Mouse (Mus musculus) retina, embryonic 14.5 days (tissue): Measurements from ENCODE around the gene 6430531B16Rik.
A peak's percentile ranks its signal among the peaks of the same experiment; 100 is the strongest.

Experiments
- DNase-seq: peaks from one replicate; pipeline ENCODE4 v3.0.0-alpha.2; 2015; ENCODE audit warnings: low spot score

The 6430531B16Rik gene

DNA sequence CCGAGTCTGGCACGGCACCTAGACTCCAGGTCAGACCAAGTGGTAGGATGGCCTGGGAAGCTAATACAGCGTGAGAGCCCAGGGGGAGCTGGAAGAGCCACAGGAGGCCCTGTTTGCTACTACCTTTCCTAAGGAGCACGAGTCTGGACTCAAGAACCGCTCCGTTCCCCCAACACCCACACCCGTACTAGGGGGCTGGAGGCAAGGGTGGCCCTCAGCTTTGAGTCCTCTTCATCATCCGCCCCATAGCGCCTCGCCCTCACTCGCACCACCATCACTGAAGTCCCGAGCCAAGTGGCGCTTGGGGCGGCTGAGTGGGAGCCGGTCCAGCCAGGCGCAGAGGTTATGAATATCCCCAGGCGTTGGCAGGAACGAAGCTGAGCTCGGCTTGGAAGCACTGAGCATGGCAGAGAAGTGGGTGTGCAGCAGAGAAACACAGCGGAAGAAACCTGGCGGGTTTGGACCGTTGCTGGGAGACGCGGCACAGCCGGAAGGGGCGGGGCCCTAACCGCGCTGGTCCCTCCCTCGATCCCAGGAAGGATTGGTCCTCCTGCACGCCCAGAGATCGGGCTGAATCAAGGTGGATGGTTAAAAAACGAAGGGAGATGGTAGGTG is at the start of gene 6430531B16Rik:
Gene 6430531B16Rik (minus strand): TSS at position 478 of the 615 bp plus-strand sequence.
- peak; percentile 87 for DNase-seq

DNA sequence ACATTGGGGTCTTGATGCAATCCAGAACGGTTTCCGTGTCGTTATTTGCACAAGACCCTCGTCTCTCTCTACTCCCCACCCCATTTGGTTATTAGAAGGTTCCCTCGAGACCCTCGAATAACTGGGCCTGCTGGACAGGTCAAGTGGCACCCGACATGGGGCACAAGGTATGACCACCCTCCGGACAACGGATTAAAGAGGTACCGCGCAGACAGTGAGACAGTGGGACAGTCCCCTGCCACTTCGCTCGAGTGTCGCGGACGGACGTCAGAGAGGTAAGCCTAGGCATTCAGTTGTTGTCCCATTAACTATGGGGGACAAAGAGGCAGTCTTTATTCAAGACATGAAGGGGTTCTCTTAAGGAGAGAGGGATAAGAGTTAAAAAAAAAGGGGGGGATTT is 32.8 kb upstream of the 6430531B16Rik start:
- no peak for DNase-seq

DNA sequence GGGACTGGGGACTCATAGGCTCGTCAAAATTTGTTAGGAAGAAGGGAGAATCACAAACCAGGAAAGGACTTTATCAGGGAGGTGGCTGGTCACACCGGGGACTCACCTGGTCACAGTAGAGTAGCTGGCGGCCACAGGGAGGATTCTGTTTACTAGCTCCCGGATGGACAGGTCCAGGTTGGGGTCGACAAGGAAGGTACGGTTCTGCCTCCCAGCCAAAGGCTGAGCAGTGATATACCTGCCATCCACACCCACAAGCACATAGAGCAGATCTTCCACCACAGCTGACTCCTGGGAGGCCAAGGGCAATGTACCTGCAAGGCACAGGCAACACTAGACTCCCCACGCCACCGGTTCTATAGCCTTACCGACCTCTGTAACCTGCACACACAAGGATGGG is 29.2 kb upstream of the 6430531B16Rik start:
- no peak for DNase-seq

DNA sequence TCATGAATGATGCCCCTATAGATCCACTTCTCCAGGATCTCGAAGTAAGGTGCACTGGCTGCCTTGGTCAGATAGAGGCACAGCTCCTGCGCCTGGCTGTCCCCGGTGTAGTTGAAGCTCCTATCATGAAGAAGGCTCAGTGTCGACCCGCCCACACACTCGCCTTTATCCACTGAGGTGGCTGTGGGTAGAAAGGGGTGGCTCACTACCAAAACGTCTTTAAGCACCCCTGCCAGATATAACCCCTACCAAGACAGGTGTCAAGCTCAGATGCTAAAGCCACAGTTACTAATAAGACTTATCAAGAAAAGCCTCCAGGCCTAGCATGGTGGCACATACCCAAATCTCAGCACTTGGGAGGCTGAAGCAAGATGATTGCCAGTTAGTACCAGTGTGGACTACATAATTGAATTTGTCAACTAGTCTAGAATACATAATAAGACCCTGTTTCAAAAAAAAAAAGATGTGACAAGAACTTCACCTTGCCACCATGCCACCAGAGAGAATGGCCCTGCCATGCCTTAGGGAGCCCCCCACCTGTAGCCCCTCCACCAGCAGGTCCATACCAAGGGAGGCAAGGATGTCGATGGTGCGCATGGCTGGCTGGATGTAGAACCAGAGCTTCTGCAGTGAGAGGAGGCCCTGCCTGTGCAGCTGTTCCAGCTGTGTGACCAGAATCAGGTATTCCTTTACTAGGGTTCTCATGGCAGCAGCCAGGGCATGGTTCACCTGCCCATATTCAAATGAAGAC is 28.5 kb upstream of the 6430531B16Rik start:
- DNase-seq: no peak

DNA sequence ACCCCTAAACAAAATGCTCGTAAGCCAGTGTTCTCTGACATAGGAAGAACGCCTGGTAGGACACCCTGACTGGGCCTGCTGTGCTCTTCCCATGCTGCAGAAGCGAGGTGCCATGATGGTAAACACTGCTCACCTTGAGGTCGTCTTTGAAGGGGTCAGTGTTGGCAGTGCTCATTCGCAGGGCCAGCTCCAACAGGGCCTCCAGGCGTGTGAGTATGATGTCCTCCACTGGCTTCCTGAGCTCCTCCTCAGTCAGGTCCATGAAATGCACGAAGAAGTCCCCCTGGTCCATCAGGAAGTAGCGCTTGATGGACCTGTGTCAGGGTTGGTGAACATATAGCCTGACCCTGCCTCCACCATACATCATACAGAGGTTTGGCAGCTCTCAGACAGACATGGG is 26.1 kb upstream of the 6430531B16Rik start:
- no peak for DNase-seq

DNA sequence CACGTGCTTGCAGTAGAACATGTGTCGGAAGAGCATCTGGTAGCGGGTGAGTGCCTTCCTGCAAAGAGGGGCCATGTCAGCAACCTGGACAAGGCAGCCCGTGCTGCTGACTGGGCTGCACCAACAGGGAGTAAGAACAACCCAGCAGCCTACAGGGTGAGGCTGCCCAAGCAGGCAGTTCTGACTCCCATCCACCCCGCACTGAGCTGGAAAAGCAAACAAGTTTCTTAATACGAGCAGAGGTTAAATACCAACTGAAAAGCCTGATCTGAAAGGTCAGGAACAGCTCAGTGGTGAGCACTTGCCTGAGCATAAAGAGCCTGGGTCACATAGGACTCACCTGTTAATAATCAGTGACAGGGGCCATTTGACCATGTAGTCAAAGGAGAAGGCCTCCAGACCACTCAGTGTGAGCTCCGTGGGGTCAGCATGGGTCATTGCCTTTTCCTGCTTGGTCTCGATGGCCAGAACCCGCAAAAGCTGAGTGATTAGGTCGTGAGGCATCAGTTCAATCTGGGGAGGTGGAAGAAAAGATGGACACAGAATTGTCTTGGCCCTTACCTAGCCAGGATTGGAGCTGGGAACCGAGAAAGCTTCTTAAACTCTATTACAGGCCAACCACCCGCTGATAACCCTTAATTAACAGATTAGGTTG is 22.7 kb upstream of the 6430531B16Rik start:
- no peak for DNase-seq

DNA sequence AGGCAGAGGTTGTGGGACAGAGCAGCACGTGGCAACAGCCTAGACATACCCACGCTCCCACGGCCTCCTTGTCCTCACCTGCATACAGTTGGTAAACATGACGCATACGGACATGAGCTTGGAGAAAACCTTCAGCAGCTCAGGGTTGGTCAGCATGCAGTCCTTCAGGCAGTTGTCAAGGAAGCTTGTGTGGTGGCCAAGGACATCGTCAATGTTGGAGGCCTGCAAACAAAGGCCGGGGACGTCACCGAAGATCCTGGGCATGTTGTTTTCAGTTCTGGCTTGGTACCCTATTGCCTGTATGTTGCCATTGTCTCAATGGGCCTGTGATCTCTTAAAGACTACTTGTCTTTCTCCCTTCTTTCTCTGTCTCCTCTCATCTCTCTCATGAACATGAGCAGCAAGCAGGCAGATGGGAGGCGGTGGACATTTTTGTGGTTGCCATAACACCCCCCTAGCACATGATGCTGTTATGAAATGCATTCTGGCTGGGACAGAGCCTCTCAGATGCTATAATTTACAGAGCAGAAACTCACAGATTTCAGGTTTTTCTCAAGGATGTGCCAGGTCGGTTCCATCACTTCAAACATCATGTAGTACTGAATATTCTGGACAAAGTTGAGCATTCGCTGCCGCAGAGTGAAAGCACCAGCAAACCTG is 20.3 kb upstream of the 6430531B16Rik start:
- no peak for DNase-seq

DNA sequence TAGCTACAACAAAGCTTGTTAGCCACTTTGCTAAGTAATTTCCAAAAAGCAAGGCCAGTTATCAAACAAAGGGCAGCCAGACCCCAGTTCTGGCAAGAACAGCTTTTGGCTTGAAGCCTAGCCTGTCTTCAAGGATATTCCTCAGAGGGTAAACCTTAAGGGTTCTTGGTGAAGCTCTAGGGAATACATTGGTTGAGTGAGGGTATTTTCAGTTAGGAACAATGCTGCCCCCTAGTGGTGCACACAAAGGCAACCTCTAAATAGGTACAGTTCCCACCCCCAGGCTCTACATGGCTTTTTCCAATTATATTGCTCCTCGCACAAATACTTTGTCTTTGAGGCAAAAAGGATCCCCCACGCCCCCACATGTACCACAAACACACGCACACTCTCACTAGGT is 16.1 kb upstream of the 6430531B16Rik start:
- DNase-seq: peak; percentile 85

DNA sequence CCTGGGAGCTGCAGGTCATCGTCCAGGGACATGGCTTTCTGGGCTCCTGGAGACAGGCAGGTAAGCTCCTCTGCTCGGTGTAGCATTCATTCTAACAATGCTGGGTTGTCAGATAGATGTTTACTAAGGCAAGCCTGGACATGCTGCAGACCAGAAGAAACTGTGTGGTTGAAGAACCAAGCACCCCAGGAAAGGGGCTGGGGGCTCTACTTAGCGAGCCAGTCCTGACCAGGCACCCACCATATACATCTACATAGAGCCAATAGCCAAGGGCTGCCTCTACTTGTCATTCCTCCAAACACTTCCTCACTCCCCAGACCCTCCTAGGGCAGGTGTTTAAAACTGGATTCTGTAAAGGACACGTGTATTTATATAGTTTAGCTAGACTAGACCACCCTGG is 15.6 kb upstream of the 6430531B16Rik start:
- DNase-seq: no peak

DNA sequence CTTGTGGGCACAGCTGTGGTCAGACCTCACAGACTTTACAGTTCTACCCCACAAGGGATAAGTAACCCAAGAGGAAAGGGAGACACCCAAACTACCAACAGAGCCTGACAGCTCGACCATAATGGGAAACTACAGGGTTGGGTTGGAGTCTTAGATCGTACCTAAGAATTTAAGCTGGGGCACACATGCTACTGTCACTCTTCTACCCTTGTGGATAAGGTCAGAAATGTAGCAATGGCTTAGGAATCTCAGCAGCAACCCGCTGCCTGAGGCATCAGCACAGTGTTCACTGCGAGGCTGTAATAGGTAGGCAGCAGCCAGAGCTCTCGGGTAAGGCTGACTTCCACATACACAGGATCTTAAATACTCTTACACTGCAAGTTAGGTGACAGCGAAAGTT is 15.0 kb upstream of the 6430531B16Rik start:
- DNase-seq: no peak

DNA sequence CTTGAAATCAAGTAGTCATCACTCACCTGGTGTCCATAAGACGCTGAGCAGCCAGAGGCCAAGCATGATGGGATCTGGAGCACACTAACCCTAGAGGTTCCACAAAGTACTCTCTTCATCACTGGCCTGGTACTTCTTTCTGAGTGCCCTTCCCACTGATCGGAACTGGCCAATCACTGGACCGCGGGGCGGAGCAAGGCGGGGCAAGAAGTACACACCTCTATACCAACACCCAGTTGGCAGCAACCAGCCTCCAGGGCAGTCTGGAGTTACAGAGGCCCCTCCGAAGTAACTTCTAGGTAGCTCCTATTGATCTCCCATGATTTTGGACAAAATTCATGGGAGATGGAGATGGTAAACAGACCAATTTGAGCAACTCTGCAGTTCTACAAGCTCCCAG is 13.9 kb upstream of the 6430531B16Rik start, which contains the start of gene Adam8:
Gene Adam8 (minus strand): TSS at position 157 of the 400 bp plus-strand sequence.
- DNase-seq: no peak

DNA sequence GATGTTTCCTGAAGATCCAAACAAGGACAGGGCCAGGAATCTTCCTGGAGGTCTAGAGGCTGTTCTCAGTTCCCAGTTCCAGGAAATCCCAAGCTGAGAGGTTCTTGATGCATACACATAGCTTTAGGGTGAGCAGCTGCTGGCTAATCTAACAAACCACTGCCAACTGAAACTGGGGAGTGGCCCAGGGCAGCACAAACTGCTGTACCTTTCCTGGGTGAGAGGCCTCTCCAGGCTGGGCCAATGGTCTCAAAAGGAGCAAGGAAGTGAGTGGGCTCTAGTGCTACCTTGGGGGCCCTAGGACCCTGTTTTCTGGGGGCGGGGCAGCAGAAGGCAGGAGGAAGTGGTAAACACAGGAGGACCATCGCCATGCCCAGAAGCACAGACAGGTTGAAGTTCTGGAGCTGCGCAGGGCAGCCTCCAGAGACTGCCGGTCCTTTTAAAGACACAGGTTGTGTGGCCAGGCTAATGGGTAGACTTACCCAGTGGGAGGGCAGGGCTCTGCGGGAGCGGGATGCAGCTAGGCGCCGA is 12.4 kb upstream of the 6430531B16Rik start:
- DNase-seq: no peak

DNA sequence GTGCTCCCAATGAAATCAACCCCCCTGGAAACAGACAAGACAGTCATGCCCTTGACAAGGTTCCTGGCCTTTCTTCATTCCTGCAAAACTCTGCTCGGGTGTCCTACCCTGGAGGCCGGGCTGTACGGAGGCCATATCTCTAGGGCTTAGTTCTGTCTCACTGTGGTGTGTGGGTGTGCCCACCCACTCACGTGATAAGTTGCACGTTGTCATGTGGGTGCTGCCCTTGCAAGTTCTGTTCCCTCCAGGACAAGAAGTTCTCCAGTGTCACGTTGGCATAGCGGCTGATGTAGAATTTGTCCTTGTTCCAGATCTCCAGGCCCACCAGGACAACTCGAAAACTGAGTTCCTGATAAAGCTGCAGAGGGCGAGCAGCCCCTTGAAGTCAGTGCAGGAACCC is 9.7 kb upstream of the 6430531B16Rik start:
- DNase-seq: no peak

DNA sequence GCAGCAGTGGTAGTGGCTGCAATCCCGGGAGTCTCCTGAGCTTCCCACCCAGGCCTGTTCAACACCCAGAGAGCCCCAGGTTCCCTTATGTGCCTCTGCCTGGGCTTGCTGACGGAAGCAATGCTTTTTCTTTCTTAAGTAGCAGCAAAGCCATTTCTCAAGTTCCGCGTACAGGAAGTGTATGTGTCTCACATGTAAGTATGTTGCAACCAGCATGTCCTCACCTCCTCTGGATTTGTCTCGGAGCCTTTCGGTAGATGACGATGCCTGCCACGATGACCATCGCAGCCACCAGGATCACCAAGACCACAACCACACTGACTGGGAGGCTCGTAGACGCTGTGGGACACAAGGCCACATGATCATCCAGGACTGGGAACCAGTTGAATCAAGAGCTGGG is 6.0 kb upstream of the 6430531B16Rik start:
- DNase-seq: no peak

DNA sequence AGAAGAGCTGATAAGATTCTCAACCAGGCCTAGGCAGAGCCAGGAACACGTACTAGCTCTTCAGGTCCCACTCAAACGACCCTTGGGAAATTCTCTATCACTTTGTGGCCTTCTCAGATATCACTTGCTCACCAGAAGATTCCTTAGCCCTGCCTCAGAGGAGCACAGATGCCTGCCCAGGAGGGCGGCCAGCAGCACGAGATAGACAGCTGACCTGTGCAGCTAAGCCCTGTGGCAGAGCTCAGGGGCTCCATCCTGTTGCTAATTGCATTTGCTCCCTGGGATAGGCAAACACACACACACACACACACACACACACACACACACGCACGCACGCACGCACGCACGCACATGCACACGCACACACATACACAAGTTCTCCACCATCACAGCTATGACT is 3.5 kb upstream of the 6430531B16Rik start:
- DNase-seq: no peak

DNA sequence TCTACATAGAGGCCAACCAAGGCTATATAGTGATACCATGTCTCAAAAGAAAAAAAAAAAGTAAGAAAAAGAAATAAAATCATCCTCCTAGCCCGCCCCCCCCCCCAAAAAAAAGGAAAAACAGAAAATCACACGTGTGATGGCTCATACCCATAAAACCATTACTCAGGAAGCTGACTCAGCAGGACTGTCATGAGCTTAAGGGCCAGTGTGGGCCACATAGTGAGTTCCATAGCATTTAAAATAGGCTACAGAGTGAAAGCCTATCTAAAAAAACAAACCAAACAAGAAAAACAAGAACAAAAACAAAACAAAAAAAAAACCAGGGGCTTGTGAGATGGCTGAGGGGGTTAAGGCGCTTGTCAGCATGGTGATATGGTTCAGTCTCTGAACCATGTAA is 2.2 kb upstream of the 6430531B16Rik start:
- no peak for DNase-seq

DNA sequence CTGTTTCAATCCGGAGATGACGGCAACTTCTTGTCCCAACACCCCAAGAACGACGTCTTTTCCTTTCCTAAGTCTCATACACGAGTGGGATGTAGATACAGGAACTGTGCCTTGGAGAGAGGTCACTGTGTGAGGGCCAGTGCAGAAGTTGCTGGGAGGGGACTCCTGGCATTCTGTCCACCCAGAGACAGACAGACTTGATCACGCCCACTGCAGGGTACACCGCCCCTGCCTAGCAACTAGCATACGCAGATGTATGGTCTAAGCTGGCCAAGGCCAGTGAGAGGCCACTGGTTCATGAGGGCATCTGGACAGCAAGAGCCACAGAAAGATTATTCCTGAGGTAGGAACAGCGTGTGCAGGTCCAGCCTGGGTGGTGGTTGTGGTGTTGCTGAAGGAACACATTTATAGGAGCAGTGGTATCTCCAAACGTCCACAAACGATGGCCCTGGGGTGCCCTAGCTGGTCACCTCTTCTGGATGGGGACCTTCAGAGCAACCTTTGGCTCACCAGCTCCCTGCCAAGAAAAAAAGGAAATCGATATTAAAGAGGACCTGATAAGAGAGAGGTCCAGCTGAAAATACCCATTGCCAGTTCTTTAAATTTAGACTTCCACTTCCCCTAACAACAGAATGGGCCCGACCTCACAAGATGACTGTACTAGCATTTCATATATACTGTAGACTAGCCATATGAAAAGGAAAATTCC is 610 bp upstream of the 6430531B16Rik start:
- DNase-seq: peak; percentile 21

DNA sequence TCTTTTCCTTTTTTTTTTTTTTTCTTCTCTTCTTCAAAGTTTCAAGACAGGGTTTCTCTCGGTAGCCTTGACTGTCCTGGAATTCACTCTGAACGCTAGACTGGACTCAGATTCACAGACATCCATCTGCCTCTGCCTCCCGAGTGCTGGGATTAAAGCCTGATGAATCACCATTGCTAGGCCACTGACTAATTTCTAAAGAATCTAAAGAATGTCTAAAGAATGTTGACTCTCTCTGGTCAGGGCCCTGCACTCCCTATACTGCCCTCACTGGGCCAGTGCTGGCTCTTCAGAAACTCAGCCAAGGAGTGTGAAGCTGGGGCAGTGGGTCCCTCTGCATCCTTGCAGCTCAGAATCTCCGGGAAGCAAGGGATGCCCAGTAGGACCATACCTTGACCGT is 3.1 kb downstream of the 6430531B16Rik start:
- no peak for DNase-seq

DNA sequence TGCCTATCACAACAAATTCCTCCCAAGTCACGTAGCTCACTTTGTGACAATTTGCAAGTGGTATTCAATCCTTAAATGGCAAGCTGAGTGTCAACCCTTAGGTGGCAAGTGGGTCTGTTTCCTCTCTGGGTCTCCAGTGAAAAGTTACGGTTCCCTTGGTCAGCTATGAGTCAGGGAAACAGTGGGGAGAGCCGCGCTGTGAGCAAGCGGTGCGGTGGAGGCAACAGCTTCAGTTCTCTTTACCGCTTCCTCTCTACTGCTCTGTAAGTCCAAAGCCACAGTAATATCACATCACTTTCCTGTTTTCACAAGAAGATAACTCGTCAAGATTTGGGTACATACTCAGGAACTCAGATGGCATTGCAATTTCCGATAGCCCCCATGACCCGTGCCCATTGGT is 4.2 kb downstream of the 6430531B16Rik start:
- DNase-seq: no peak

DNA sequence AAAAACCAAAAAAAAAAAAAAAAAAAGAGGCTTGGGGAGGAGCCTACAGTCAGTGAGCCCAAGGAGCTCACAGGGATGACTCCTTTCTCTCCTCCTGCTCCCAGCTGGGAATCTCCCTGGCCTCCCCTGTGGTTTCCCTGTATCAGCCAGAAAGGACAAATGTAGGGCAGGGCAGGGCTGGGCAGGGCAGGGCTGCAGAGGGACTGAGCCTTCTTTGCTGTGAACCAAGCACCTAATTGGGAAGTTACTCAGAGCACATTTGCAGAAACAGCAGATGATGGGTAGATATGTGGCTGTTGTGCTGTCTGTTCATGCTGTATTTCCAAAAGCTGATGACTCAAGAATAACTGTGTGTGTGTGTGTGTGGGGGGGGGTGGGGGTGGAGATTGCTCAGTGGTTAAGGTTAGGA is 5.6 kb downstream of the 6430531B16Rik start:
- DNase-seq: no peak

DNA sequence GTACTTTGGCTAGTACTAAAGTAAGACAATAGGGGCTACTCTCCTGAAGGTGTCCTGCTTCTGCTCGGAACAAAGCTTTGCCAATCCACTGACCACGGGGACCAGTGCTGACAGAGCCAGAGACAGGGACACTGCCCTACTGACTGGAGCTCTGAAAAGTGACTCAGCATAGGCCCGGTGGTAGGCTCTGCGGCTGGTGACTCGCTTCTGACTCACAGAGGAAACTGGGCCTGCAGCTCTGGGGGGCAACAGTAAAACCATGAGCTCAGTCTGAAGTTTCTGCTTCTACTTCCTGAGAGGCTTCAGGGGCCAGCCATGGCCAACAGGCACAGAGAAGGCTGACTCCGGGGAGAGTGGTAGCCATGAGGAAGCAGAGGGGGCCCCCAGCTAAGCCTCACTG is 7.1 kb downstream of the 6430531B16Rik start:
- no peak for DNase-seq

DNA sequence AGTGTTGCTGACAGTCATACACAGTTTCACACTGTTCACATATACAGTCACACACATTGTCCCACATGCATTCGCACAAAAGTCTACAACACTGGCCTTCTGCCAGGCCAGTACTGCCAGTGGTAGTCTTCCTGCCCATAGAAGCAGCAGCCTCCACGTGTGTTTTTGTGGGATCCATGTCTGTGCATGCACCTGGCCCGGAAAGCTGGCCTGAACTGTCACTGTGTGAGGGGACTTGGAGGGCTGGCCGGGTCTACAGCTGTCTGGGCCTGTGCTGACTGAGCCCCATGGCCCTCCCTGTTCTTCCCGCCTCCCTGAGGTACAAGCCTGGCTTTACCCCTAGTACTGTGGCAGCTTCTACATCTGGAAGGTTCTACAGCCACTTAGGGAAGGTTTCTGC is 7.6 kb downstream of the 6430531B16Rik start:
- DNase-seq: no peak
